Mouse (Mus musculus): ENCODE data around the gene Zc3h12c.

DNA sequence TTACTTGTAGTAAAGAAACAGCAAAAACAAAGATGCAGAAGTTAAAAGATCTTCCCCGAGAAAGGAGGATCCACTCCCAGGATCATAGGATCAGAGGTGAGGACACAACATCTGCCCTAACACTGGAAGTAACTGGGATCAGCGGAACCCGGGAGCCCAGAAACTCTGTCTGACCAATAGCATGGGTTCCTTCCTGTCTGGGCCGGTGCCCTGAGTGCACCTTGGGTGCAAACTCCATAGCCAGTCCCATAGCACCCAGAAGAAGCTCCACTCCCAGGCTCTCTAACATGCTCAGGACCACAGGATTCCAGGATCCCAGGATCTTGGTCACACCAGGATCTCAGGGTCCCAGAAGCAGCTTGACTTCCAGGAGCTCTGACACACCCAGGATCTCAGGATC is 13.0 kb downstream of the Zc3h12c start:
- TF ChIP-seq CTCF (conservative IDR thresholded peaks at IDR 0.05; ENCODE audit: low read length) (no peak), NANOG (IDR thresholded peaks at IDR 0.05; ENCODE audit: borderline replicate concordance, low read length) (no peak)

Measured in E14TG2a.4 (cell line).